Mouse (Mus musculus) granulocyte monocyte progenitor cell, adult 5-6 weeks (primary cell): ENCODE results near the gene Ppid. TPM values are rescaled to one million over a fixed set of nuclear protein-coding genes. Genes with fewer than 3 reads are reported as not detected.

Experiments
- ATAC-seq: replicated peaks from 2 replicates; pipeline ENCODE4 v1.8.0; 2016; ENCODE audit warnings: mild to moderate bottlenecking, moderate TSS enrichment, inconsistent platforms; ENCODE audit not compliant: poor library complexity, severe bottlenecking
- total RNA-seq, 2 experiments: library from RNA; stranded (forward) in 1 of 2; stranded (reverse) in 1 of 2; fragments of 200-712, 200-1000 nt in 1 of 2; fragments of >200 nt in 1 of 2; fragmentation: Nextera tagmentation in 1 of 2; gene quantifications; 2 replicates each; pipeline ENCODE4 v1.2.3; 2014 to 2017

The Ppid gene
- 131 and 212 TPM in 2 replicates for total RNA-seq (2014; fragmentation: Nextera tagmentation)
- total RNA-seq (2017), result 358 and 378 TPM in 2 replicates

DNA sequence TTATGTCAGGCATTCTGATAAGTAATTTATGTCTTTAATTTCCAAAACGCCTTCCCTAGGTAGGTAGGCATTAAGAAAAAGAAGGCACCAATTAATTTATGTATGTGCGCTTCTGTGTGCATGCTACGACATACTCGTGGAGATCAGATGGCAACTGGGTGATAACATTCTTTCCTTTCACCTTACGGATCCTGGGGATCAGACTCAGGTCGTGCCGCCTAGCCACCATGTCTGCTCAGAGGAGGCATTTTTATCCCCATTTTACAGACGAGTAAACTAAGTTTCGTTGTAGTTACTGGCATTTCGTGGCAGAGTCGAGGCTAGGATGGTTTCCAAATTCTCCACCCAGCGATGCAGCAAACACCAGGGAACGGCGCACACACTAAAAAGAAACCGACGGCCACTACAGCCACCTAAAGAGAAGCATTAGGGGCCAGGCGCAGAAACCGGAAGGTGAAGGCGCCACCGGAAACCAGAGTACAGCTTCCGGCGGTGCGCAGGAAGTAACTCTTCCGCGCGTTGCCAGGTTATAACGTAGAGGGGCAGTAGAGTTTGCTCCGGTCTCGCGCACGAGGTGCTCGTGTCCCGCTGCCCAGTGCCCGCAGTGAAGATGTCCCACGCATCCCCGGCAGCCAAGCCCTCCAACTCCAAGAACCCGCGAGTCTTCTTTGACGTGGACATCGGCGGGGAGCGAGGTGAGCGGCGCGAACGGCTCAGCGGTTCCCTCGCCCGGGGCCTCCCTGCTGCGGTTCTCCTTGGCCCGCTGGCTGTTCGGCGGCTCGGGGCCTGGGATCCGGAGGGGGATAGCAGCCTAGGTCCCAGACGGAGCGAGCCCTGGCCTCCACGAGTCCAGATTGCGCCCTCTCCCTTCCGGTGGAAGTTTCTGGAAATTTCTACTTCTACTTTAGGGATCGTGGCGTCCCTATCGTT, at the start of gene Ppid:
TSS of gene Ppid (plus strand) at position 480 of the 930 bp plus-strand sequence.
- ATAC-seq, result peak; percentile 85

- peak; percentile 97 for ATAC-seq
Measured at GRCm38 (mm10) chr3:79542585-79542984, 48.6 kb upstream of the Ppid start.

GRCm38 (mm10) chr3:79548681-79549437, 42.3 kb upstream of the Ppid start:
- peak; percentile 52 for ATAC-seq

- ATAC-seq, result no peak
Measured at GRCm38 (mm10) chr3:79549751-79550393, 41.3 kb upstream of the Ppid start.

GRCm38 (mm10) chr3:79551826-79552552, 39.2 kb upstream of the Ppid start:
- ATAC-seq, result no peak

GRCm38 (mm10) chr3:79553779-79554178, 37.4 kb upstream of the Ppid start:
- ATAC-seq, result no peak

- ATAC-seq, result no peak
Measured at GRCm38 (mm10) chr3:79555061-79555460, 36.1 kb upstream of the Ppid start.

DNA sequence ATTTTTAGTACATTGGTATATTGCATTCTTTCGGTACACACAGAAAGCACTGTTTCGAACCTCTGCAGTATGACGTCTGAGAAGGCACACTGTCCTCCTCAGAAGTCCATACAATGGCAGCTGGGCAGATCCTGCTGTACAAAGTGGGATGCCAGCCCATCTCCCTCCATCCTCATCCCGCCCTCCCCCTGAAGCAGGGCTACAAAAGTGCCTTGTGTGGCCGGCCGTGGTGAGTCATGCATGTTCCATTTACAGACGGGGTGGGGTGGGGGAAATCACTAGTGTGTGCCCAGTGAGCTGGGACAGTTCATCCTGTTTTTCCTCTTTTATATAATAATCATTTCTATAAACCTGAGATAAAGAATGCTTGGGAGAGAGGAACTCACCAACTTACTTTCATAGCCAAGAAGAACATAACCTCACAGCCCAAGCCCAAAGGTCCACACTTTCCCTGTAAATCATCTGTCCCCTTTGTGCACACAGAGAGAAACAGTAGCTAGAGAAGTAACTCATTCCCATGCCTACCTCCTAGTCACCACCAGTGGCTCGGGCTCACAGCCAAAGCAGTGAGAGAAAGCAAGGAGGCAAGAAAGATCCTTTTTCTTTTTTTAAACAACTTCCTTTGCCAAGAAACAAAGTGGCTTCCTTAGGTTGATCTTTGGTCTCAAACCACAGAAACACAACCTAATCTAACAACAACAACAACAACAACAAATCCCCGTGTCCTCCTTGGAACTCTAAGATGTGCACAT, 31.9 kb upstream of the Ppid start:
- ATAC-seq, result peak; percentile 41; the same call in 1 of the 2 replicates

DNA sequence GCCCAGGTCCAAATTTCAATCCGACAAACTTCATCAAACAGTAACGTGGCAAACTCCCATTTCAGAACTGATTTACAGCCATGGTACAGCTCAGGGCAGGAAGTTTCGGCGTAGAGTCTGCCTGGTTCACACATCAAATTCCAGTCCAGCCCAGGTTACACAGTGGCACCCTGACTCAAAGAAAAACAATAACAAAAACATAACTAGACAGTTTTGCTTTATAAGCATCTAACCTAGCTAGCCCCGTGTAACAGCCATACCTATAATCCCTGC, 31.4 kb upstream of the Ppid start:
- no peak for ATAC-seq

DNA sequence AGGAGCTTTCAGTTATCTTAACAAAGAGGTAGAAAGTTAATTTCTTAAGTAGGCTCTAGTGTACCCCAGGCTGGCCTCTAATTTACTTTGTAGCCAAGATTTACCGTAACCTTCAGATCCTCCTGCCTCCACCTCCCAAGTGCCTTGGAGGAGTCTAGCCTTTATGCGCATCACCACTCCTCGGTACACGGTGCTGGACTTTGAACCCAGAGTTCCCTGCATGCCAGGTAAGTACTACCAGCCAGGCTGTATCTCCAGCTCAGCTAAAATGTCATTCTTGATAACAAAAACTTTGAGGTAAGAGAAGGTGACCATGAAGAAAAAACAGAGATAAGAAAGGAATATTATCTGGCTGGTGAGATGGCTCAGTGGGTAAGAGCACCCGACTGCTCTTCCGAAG, 30.6 kb upstream of the Ppid start:
- ATAC-seq, result no peak

DNA sequence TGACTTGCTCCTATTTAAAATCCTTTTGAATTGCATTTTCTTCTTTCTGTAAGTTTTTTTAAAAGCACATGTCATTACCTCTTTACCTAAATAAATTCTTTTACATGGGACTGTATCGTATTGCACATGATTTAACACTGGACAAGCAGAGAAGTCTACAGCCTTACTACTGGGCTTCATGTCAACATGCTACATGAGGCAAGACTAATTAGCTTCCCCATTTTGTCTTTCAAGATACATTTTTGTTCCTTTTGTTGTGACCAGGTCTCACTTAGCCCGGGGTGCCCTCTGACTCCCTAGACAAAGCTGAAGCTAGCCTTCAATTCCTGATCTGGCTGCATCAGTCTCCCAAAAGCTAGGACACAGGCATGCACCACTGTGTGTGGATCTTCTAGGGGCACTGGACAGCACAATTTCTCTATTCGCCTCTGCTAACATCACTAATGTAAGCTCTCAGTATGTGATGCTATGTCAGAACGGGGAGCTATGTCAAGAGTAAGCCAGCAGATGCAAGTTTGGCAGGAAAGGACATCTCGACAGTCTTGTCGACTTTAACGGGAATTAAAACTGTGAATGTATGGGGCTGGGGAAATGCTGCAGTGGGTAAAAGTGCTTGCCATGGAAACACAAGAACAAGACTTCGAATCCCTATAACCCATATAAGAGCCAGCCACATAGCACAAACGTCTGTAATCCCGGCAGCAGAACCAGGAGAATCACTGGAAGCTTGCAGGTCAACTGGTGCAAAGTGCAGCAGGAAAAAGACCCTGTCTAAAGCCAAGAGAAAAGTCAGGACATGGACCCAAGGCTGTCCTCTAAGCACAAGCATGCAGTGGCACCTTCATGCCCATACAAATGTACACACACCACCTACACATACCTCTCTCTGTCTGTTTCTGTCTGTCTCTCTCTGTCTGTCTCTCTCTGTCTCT, 29.1 kb upstream of the Ppid start:
- peak; percentile 85 for ATAC-seq

- no peak for ATAC-seq
Measured at GRCm38 (mm10) chr3:79563511-79563910, 27.6 kb upstream of the Ppid start.

- ATAC-seq, result no peak
Measured at GRCm38 (mm10) chr3:79564875-79565606, 26.1 kb upstream of the Ppid start.

DNA sequence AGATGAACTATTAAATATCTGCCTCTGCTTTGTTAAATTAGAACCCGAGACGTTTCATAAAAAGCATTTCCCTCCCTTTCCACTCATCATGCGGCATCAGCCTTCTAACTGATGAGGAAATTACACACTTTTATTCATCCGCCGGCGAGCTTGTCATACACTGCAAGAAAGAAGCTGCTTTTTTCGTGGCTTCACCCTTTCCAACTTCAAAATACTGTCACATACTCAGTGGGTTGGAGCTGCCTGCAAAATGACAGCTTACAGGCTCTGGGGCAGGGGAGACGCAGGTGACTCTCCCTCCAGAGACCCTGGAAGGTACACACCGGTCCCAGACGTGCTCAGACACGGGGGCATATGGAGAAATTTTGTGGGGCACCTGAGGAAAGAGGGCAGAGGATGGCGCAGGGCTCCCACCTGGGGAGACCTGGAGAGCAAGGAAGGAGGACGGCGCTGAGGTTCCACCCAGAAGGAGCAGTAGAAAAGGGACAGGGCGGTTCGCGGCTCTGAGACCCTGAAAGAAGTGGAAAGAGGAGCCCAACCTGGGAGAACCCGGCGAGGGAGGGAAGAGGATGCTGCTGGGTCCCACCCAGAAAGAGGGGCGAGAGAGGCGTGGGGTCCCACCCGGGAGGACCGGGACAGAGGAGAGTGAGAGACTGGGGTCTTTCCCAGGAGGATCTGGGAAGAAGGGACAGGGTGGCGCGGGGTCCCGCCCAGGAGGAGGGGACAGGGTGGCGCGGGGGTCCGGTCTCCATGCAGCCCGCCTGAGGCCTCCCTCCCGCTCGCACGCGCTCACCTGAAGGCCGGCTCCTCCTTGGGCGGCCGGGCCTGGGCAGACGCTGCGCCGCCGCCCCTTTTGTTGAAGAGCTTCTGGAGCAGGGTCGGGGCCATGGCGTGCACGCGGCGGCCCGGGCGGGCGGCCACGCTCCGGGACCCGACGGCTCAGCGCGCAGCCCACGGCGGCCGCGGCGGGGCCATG, 24.1 kb upstream of the Ppid start:
- peak; percentile 0; the same call in 1 of the 2 replicates for ATAC-seq

- peak; percentile 75 for ATAC-seq
Measured at GRCm38 (mm10) chr3:79567703-79568362, 23.3 kb upstream of the Ppid start, which contains the start of gene Fnip2. Fnip2 (minus strand) TSS chr3:79567796.
